Mouse (Mus musculus) embryonic facial prominence, embryonic 12.5 days (tissue): ENCODE results near the gene Mccc1. TPM values are rescaled to one million over a fixed set of nuclear protein-coding genes. Genes with fewer than 3 reads are reported as not detected.

Source experiments
- ATAC-seq: fragments of 200-750 bp; cut with Nextera tagmentation; 2 replicates; pipeline ENCODE4 v1.8.0; 2017; ENCODE audit not compliant: insufficient number of reproducible peaks, insufficient read depth, low FRiP score, low TSS enrichment
- H3K27ac ChIP-seq: fragments of 300-500 bp; sonication (generic); 2 replicates; pipeline ENCODE4 v1.5.1; 2016; ENCODE audit warnings: mild to moderate bottlenecking
- H3K27me3 ChIP-seq: fragments of 300-500 bp; sonication (generic); 2 replicates; pipeline ENCODE4 v1.6.1; 2016; ENCODE audit warnings: mild to moderate bottlenecking, moderate library complexity
- H3K36me3 ChIP-seq: fragments of 300-500 bp; sonication (generic); 2 replicates; pipeline ENCODE4 v1.6.1; 2016; ENCODE audit warnings: mild to moderate bottlenecking
- H3K4me1 ChIP-seq: fragments of 300-500 bp; sonication (generic); 2 replicates; pipeline ENCODE4 v1.6.1; 2016
- H3K4me2 ChIP-seq: fragments of 300-500 bp; sonication (generic); replicated peaks from 2 replicates; pipeline ENCODE4 v1.6.1; 2016; ENCODE audit warnings: mild to moderate bottlenecking, moderate library complexity
- H3K4me3 ChIP-seq: fragments of 300-500 bp; sonication (generic); 2 replicates; pipeline ENCODE4 v1.5.1; 2016; ENCODE audit warnings: mild to moderate bottlenecking
- H3K9ac ChIP-seq: fragments of 300-500 bp; sonication (generic); 2 replicates; pipeline ENCODE4 v1.6.1; 2016; ENCODE audit warnings: mild to moderate bottlenecking, moderate library complexity
- H3K9me3 ChIP-seq: fragments of 300-500 bp; sonication (generic); 2 replicates; pipeline ENCODE4 v1.6.1; 2016; ENCODE audit warnings: mild to moderate bottlenecking, moderate library complexity
- WGBS: fragments of 180-500 bp; shearing (Covaris S2); methylation state at CpG from one replicate; pipeline ENCODE4 v1.1.7; 2016; 5-methylcytosine and 5-hydroxymethylcytosine counted together
- polyA plus RNA-seq: library from polyadenylated mRNA; unstranded; fragments of >200 nt; fragmentation: Nextera tagmentation; extraction: Ambion mirVana; gene quantifications from 2 replicates; pipeline ENCODE4 v1.2.1, GENCODE M21; 2016

Gene Mccc1
- polyA plus RNA-seq, 1 experiment from 2014 or later, result 43.1 TPM

- H3K27ac ChIP-seq, result peak overlapping the region; percentile 94
- H3K9ac ChIP-seq, result peak overlapping the region; percentile 95
- peaks cover 18% of the 10 kb centered on the region for H3K4me1 ChIP-seq
- H3K36me3 ChIP-seq, result no peaks in the 10 kb centered on the region
- H3K9me3 ChIP-seq, result no peaks in the 10 kb centered on the region
- ATAC-seq, result peak; percentile 77
- H3K4me3 ChIP-seq, result peak overlapping the region; percentile 89
- no peaks in the 10 kb centered on the region for H3K27me3 ChIP-seq
- WGBS, result under 1% methylated on average over 65 of the region's 65 CpGs
- H3K4me2 ChIP-seq, result peak overlapping the region; percentile 75
These were observed 68.4 kb downstream of the Mccc1 start for GRCm38 (mm10) chr3:35931896-35932727.

- Histone ChIP-seq H3K4me3 (peak overlapping the region; percentile 89), H3K9ac (peak overlapping the region; percentile 95), H3K36me3 (no peaks in the 10 kb centered on the region), H3K9me3 (no peaks in the 10 kb centered on the region), H3K27me3 (no peaks in the 10 kb centered on the region), H3K27ac (no peak overlapping the region), H3K4me1 (peaks cover 18% of the 10 kb centered on the region), H3K4me2 (peak overlapping the region; percentile 75)
- 40% methylated on average over 7 of the region's 7 CpGs for WGBS
- ATAC-seq, result no peak
These were observed 69.1 kb downstream of the Mccc1 start for GRCm38 (mm10) chr3:35931359-35931758.

- no peak for ATAC-seq
- Histone ChIP-seq H3K4me1 (peaks cover 18% of the 10 kb centered on the region), H3K36me3 (no peaks in the 10 kb centered on the region), H3K4me2 (no peak overlapping the region), H3K9me3 (no peaks in the 10 kb centered on the region), H3K9ac (no peak overlapping the region), H3K4me3 (no peak overlapping the region), H3K27ac (no peak overlapping the region), H3K27me3 (no peaks in the 10 kb centered on the region)
- WGBS, result 47% methylated on average over 8 of the region's 8 CpGs
These were observed 70.6 kb downstream of the Mccc1 start for GRCm38 (mm10) chr3:35929831-35930230.

- no peak overlapping the region for H3K4me3 ChIP-seq
- no peaks in the 10 kb centered on the region for H3K27me3 ChIP-seq
- H3K9ac ChIP-seq, result no peak overlapping the region
- H3K9me3 ChIP-seq, result no peaks in the 10 kb centered on the region
- H3K27ac ChIP-seq, result no peak overlapping the region
- 77% methylated on average over 3 of the region's 3 CpGs for WGBS
- no peaks in the 10 kb centered on the region for H3K36me3 ChIP-seq
- H3K4me1 ChIP-seq, result peaks cover 18% of the 10 kb centered on the region
- no peak overlapping the region for H3K4me2 ChIP-seq
- no peak for ATAC-seq
These were observed 71.1 kb downstream of the Mccc1 start for GRCm38 (mm10) chr3:35929406-35929805.

GRCm38 (mm10) chr3:35925852-35926251, 74.6 kb downstream of the Mccc1 start:
- Histone ChIP-seq H3K9me3 (no peaks in the 10 kb centered on the region), H3K4me1 (peaks cover 6% of the 10 kb centered on the region; the same call in 1 of the 2 replicates), H3K4me3 (no peak overlapping the region), H3K27me3 (no peaks in the 10 kb centered on the region), H3K4me2 (no peak overlapping the region), H3K9ac (no peak overlapping the region), H3K36me3 (no peaks in the 10 kb centered on the region), H3K27ac (no peak overlapping the region)
- WGBS, result 79% methylated on average over 2 of the region's 2 CpGs
- ATAC-seq, result no peak

- Histone ChIP-seq H3K9me3 (no peaks in the 10 kb centered on the region), H3K27me3 (no peaks in the 10 kb centered on the region), H3K4me3 (no peak overlapping the region), H3K36me3 (no peaks in the 10 kb centered on the region), H3K9ac (no peak overlapping the region), H3K4me1 (no peaks in the 10 kb centered on the region), H3K27ac (no peak overlapping the region), H3K4me2 (no peak overlapping the region)
- no peak for ATAC-seq
- 75% methylated on average over 3 of the region's 3 CpGs for WGBS
These were observed 76.5 kb downstream of the Mccc1 start for GRCm38 (mm10) chr3:35924007-35924406.

- H3K27me3 ChIP-seq, result no peaks in the 10 kb centered on the region
- no peak for ATAC-seq
- WGBS, result 70% methylated on average over 7 of the region's 7 CpGs
- H3K9me3 ChIP-seq, result no peaks in the 10 kb centered on the region
- H3K27ac ChIP-seq, result no peak overlapping the region
- no peak overlapping the region for H3K4me3 ChIP-seq
- H3K4me2 ChIP-seq, result no peak overlapping the region
- no peaks in the 10 kb centered on the region for H3K4me1 ChIP-seq
- H3K9ac ChIP-seq, result no peak overlapping the region
- H3K36me3 ChIP-seq, result no peaks in the 10 kb centered on the region
These were observed 77.0 kb downstream of the Mccc1 start for GRCm38 (mm10) chr3:35923495-35923894.

GRCm38 (mm10) chr3:35922522-35922921, 78.0 kb downstream of the Mccc1 start:
- Histone ChIP-seq H3K9me3 (no peaks in the 10 kb centered on the region), H3K4me2 (no peak overlapping the region)
- 81% methylated on average over 4 of the region's 4 CpGs for WGBS

GRCm38 (mm10) chr3:35918229-35918628, 82.2 kb downstream of the Mccc1 start:
- Histone ChIP-seq H3K9ac (no peak overlapping the region), H3K9me3 (no peaks in the 10 kb centered on the region), H3K4me1 (no peaks in the 10 kb centered on the region), H3K27ac (no peak overlapping the region), H3K36me3 (peaks cover 40% of the 10 kb centered on the region), H3K4me2 (no peak overlapping the region), H3K4me3 (no peak overlapping the region), H3K27me3 (no peaks in the 10 kb centered on the region)
- 91% methylated on average over 3 of the region's 3 CpGs for WGBS
- ATAC-seq, result no peak

More at GRCm38 (mm10) chr3:35922522-35922921, 78.0 kb downstream of the Mccc1 start:
- Histone ChIP-seq H3K36me3 (peaks cover 9% of the 10 kb centered on the region; the same call in 1 of the 2 replicates), H3K4me3 (no peak overlapping the region), H3K9ac (no peak overlapping the region), H3K27ac (no peak overlapping the region), H3K4me1 (no peaks in the 10 kb centered on the region), H3K27me3 (no peaks in the 10 kb centered on the region)
- ATAC-seq, result no peak

Other genes starting within 250 kb of the Mccc1 start
- 37.1 and 38.3 TPM in 2 replicates for gene Atp11b, start 246.6 kb downstream of the Mccc1 start, polyA plus RNA-seq
- gene Dcun1d1, start 63.2 kb downstream of the Mccc1 start, polyA plus RNA-seq, result 92.8 and 103 TPM in 2 replicates
- gene Ccdc144b, start 52.9 kb upstream of the Mccc1 start, polyA plus RNA-seq, result not detected in 2 replicates
- 97.9 and 98.3 TPM in 2 replicates for gene Acad9, start 65.3 kb upstream of the Mccc1 start, polyA plus RNA-seq
- 9.5 and 10.2 TPM in 2 replicates for gene D3Ertd254e, start 150.3 kb upstream of the Mccc1 start, polyA plus RNA-seq
- 0.28 and 0.41 TPM in 2 replicates for gene Qrfpr, start 221.6 kb upstream of the Mccc1 start, polyA plus RNA-seq